Mouse (Mus musculus) MEL (cell line): ENCODE measurements around the gene Mrps27. TPM values are rescaled to one million over a fixed set of nuclear protein-coding genes. Genes with fewer than 3 reads are reported as not detected.
A peak's percentile ranks its signal among the peaks of the same experiment; 100 is the strongest.

Source experiments
- DNase-seq: peaks from one replicate; pipeline ENCODE4 v3.0.0; 2011; ENCODE audit warnings: low read depth, low spot score
- H3K27ac ChIP-seq: 2 replicates; pipeline ENCODE4 v1.5.1; 2012; ENCODE audit warnings: low read depth, mild to moderate bottlenecking, control low read depth, low read length, moderate library complexity; ENCODE audit not compliant: control insufficient read depth
- H3K27me3 ChIP-seq, 2 experiments: fragments of 150-350 bp in 1 of 2; sonication (generic) in 1 of 2; 2 replicates each; pipeline ENCODE4 v1.6.1; 2012; ENCODE audit warnings: low read length in 2 of 2, mild to moderate bottlenecking in 2 of 2, improper control_type of control experiment in 1 of 2, moderate library complexity in 1 of 2; ENCODE audit not compliant: insufficient read depth in 2 of 2, control insufficient read depth in 1 of 2
- H3K36me3 ChIP-seq, 2 experiments: 2 replicates each; pipeline ENCODE4 v1.6.1; 2012 to 2014; ENCODE audit warnings: low read length in 2 of 2, improper control_type of control experiment in 1 of 2, inconsistent platforms in 1 of 2, mild to moderate bottlenecking in 1 of 2; ENCODE audit not compliant: insufficient read depth in 2 of 2, control insufficient read depth in 1 of 2
- H3K4me1 ChIP-seq, 2 experiments: fragments of 150-350 bp in 1 of 2; sonication (generic) in 1 of 2; 2 replicates each; pipeline ENCODE4 v1.6.1; 2012; ENCODE audit warnings: low read length in 2 of 2, improper control_type of control experiment in 1 of 2, mild to moderate bottlenecking in 1 of 2; ENCODE audit not compliant: insufficient read depth in 2 of 2, control insufficient read depth in 1 of 2
- H3K4me3 ChIP-seq, 2 experiments: fragments of 150-350 bp in 1 of 2; sonication (generic) in 1 of 2; 2 replicates each; pipeline ENCODE4 v1.5.1; 2012; ENCODE audit warnings: low read depth in 2 of 2, low read length in 2 of 2, mild to moderate bottlenecking in 2 of 2, moderate library complexity in 2 of 2, control low read depth in 1 of 2, improper control_type of control experiment in 1 of 2; ENCODE audit not compliant: control insufficient read depth in 1 of 2, insufficient read depth in 1 of 2
- H3K79me2 ChIP-seq: 2 replicates; pipeline ENCODE4 v1.6.1; 2012; ENCODE audit warnings: mild to moderate bottlenecking, low read length, moderate library complexity; ENCODE audit not compliant: control insufficient read depth, poor library complexity, insufficient read depth
- H3K9ac ChIP-seq: 2 replicates; pipeline ENCODE4 v1.6.1; 2012; ENCODE audit warnings: low read depth, mild to moderate bottlenecking, control low read depth, low read length, moderate library complexity; ENCODE audit not compliant: control insufficient read depth, poor library complexity, severe bottlenecking
- H3K9me3 ChIP-seq: fragments of 150-350 bp; sonication (generic); replicated peaks from 2 replicates; pipeline ENCODE4 v1.6.1; 2012; ENCODE audit warnings: mild to moderate bottlenecking, low read length, improper control_type of control experiment, moderate library complexity; ENCODE audit not compliant: insufficient read depth
- CHD2 ChIP-seq: IDR thresholded peaks from 2 replicates; pipeline ENCODE4 v1.6.1; 2011; ENCODE audit warnings: low read length, improper control_type of control experiment
- CTCF ChIP-seq, 3 experiments: IDR thresholded peaks in 2 of 3; conservative IDR thresholded peaks in 1 of 3; 2 replicates each; pipeline ENCODE4 v1.5.1; 2011 to 2012; ENCODE audit warnings: low read length in 3 of 3, low read depth in 2 of 3, mild to moderate bottlenecking in 2 of 3, improper control_type of control experiment in 1 of 3, inconsistent platforms in 1 of 3, mixed read lengths in 1 of 3, moderate library complexity in 1 of 3; ENCODE audit not compliant: control insufficient read depth in 1 of 3, insufficient read depth in 1 of 3, poor library complexity in 1 of 3, severe bottlenecking in 1 of 3
- ELF1 ChIP-seq: IDR thresholded peaks from 2 replicates; pipeline ENCODE4 v1.6.1; 2014; ENCODE audit warnings: low read depth, mild to moderate bottlenecking, inconsistent platforms, low read length, improper control_type of control experiment, moderate library complexity
- GABPA ChIP-seq: IDR thresholded peaks from 2 replicates; pipeline ENCODE4 v1.6.1; 2012; ENCODE audit warnings: low read depth, mild to moderate bottlenecking, inconsistent platforms, low read length, improper control_type of control experiment, moderate library complexity
- KAT2A ChIP-seq: conservative IDR thresholded peaks from 2 replicates; pipeline ENCODE4 v1.6.1; 2012; ENCODE audit warnings: low read depth, low read length, improper control_type of control experiment, inconsistent platforms
- MAZ ChIP-seq: IDR thresholded peaks from 2 replicates; pipeline ENCODE4 v1.6.1; 2012; ENCODE audit warnings: low read depth, mild to moderate bottlenecking, inconsistent platforms, low read length, improper control_type of control experiment
- MXI1 ChIP-seq: IDR thresholded peaks from 2 replicates; pipeline ENCODE4 v1.6.1; 2011; ENCODE audit warnings: mild to moderate bottlenecking, low read depth, low read length, improper control_type of control experiment
- MYC ChIP-seq: IDR thresholded peaks from 2 replicates; pipeline ENCODE4 v1.6.1; 2011; ENCODE audit warnings: low read depth, mild to moderate bottlenecking, low read length, improper control_type of control experiment, moderate library complexity
- RAD21 ChIP-seq: IDR thresholded peaks from 2 replicates; pipeline ENCODE4 v1.6.1; 2011; ENCODE audit warnings: mild to moderate bottlenecking, low read depth, low read length, improper control_type of control experiment
- TCF12 ChIP-seq: IDR thresholded peaks from 2 replicates; pipeline ENCODE4 v1.6.1; 2014; ENCODE audit warnings: low read depth, mild to moderate bottlenecking, inconsistent platforms, low read length, improper control_type of control experiment, moderate library complexity
- UBTF ChIP-seq: IDR thresholded peaks from 2 replicates; pipeline ENCODE4 v1.6.1; 2012; ENCODE audit warnings: low read depth, mild to moderate bottlenecking, inconsistent platforms, low read length, improper control_type of control experiment, moderate library complexity, borderline replicate concordance; ENCODE audit not compliant: insufficient read depth
- USF2 ChIP-seq, 2 experiments: IDR thresholded peaks; 2 replicates each; pipeline ENCODE4 v1.6.1; 2011 to 2012; ENCODE audit warnings: improper control_type of control experiment in 2 of 2, low read length in 2 of 2, borderline replicate concordance in 1 of 2, inconsistent platforms in 1 of 2, low read depth in 1 of 2, mild to moderate bottlenecking in 1 of 2; ENCODE audit not compliant: insufficient read depth in 1 of 2
- polyA plus RNA-seq, 2 experiments: library from polyadenylated mRNA; stranded (reverse) in 1 of 2; unstranded in 1 of 2; fragments of >175 nt in 1 of 2; fragments of >200 nt in 1 of 2; gene quantifications; 2 replicates each; pipeline versions ENCODE4 v1.2.1 to v1.2.4; 2012; ENCODE audit warnings: low replicate concordance in 2 of 2, low read depth in 1 of 2; ENCODE audit not compliant: insufficient read length in 2 of 2, insufficient read depth in 1 of 2, missing spikeins in 1 of 2
- total RNA-seq: library from RNA; depleted of rRNA; stranded (reverse); fragments of 300-350 nt; gene quantifications from 2 replicates; pipeline ENCODE4 v1.2.3, GENCODE M21; 2012

The Mrps27 gene
- total and polyA plus RNA-seq, 3 experiments = 27.9 to 44.1 TPM; not detected in 1

DNA sequence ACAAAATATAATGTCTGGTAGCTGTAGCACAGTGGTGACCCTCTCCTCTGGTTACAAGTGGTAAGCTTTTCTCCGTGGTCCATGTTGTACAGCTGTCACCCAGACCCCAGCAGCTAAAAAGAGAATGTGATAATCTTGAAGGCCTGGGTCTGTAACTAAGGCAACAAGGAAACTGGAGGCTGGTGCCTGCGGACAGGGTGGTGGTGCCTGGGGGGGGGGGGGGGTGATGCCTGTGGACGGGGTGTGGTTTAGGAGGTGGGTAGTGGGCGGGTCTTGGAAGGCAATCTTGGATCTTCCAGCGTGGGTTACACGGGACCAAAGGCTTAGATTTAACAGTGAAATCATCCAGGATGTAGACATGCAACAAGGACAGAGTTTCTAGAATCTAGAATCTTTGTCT, 37.8 kb downstream of the Mrps27 start:
- H3K27ac ChIP-seq = no peak overlapping the region
- H3K36me3 ChIP-seq = peaks cover 0 to 5% of the 10 kb centered on the region in 2 experiments; a peak in 2 of 4 replicates
- TF ChIP-seq KAT2A (no peak), CTCF (IDR thresholded peaks at IDR 0.05 in 2 of 3, conservative IDR thresholded peaks at IDR 0.05 in 1 of 3; ENCODE audit: control insufficient read depth in 1 of 3, insufficient read depth in 1 of 3, low read depth in 2 of 3, low read length in 3 of 3, poor library complexity in 1 of 3, severe bottlenecking in 1 of 3) (no peak), GABPA (no peak), MYC (no peak), USF2 (IDR thresholded peaks at IDR 0.05; ENCODE audit: borderline replicate concordance in 1 of 2, insufficient read depth in 1 of 2, low read depth in 1 of 2, low read length in 2 of 2) (no peak), ELF1 (no peak), MAZ (no peak)
- DNase-seq = peak; percentile 50
- H3K4me1 ChIP-seq = 0 out of 4 replicates have a peak, but pooled peaks cover 0 to 3% of the 10 kb centered on the region in 2 experiments
- no peak overlapping the region for H3K9ac ChIP-seq
- no peaks in the 10 kb centered on the region for H3K27me3 ChIP-seq
- no peaks in the 10 kb centered on the region for H3K9me3 ChIP-seq
- H3K79me2 ChIP-seq = no peaks in the 10 kb centered on the region
- no peak overlapping the region for H3K4me3 ChIP-seq

DNA sequence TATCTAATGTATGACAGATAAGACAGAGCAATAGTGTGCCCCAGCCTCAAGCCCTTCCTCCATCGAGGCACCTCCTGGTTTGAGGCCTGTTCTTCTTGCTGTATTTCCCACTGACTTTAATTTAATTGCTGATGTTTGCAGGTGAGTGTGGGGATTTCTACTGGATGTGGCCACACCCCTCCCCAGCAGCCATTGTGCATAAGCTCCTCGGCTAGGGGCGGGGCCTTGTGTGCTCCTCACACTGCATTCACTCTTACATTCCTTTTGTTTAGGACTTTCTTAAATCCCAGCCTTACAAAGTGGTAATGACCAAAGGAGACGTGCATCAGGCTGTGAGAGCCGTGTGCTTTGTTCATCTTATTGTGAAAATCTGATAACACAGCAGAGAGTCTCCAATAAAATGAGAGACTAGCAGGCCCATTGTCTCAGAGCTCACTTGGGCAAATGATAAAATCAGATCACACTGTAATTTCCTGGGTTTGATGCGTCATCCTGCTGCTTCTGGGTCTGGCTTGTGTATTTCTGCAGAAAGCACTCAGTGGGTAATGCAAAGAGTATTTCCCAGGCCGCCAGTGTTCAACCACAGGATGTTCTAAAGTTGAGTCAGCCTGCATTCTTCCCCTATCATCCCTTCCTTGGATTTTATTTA, 40.1 kb downstream of the Mrps27 start:
- no peaks in the 10 kb centered on the region for H3K9me3 ChIP-seq
- no peak overlapping the region for H3K4me3 ChIP-seq
- H3K36me3 ChIP-seq = peaks cover 0 to 5% of the 10 kb centered on the region in 2 experiments; a peak in 2 of 4 replicates
- no peak for DNase-seq
- TF ChIP-seq RAD21 = no peak
- no peak for TF ChIP-seq USF2 (IDR thresholded peaks at IDR 0.05; ENCODE audit: borderline replicate concordance in 1 of 2, insufficient read depth in 1 of 2, low read depth in 1 of 2, low read length in 2 of 2)
- no peak for TF ChIP-seq TCF12
- TF ChIP-seq CTCF (IDR thresholded peaks at IDR 0.05 in 2 of 3, conservative IDR thresholded peaks at IDR 0.05 in 1 of 3; ENCODE audit: control insufficient read depth in 1 of 3, insufficient read depth in 1 of 3, low read depth in 2 of 3, low read length in 3 of 3, poor library complexity in 1 of 3, severe bottlenecking in 1 of 3) = no peak
- no peak for TF ChIP-seq MXI1
- TF ChIP-seq CHD2 = no peak
- no peak for TF ChIP-seq UBTF
- TF ChIP-seq, all 39 proteins: peak for 0
- Histone ChIP-seq H3K27ac (no peak overlapping the region), H3K79me2 (no peaks in the 10 kb centered on the region), H3K9ac (no peak overlapping the region), H3K27me3 (no peaks in the 10 kb centered on the region), H3K4me1 (0 out of 4 replicates have a peak, but pooled peaks cover 0 to 3% of the 10 kb centered on the region in 2 experiments)
